Mouse (Mus musculus) embryo, embryonic 10 days (tissue): ENCODE data around the gene Ascc1.
"Not testable (repeated sequence)": the region's sequence is repeated elsewhere in the genome, so short reads cannot be mapped to it uniquely, and the experiment has no call there.

ENCODE experiments used
- DNase-seq: peaks from one replicate; pipeline ENCODE4 v3.0.0-alpha.2; 2015; ENCODE audit warnings: low spot score

Ascc1 gene

DNA sequence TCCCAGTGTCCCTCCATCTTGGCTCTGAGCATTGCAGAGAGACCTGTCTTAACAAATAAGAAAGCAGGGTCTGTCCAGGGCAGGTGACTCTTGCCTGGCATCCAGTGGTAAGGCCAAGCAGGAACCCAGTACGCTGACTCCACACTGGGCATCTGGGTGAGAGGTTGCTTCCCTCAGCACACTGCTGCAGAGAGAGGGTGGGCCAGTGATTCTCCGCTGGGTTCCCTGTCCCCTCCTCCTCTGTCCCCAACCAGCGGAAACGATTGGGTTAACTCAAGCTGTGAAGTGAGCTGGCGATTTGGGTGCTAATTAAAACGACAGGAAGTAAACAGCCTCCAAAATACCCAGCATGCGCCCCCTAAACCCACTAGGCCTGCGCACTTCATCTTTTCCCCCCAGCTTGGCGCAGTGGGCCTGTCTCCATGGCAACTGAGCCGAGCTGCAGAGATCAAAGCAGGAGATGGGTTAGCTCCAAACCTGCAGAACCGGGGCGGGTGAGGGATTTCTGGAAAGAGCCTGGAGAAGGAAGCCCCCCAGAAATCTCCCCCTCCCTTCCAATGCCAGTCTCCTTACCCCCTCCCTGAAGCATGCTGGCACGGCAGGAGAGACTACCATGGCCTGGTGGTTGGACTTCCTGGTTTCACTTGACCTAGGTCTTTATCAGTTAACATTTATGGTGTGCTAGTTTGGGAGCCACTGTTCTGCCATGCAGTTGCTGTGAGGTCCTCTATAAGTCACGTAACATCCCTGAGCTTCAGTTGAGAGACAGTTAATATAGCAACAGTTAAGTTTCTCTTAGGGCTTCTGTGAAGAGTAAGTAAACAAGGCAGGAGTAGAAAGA, 113.0 kb downstream of the Ascc1 start:
- peak; percentile 71 for DNase-seq

DNA sequence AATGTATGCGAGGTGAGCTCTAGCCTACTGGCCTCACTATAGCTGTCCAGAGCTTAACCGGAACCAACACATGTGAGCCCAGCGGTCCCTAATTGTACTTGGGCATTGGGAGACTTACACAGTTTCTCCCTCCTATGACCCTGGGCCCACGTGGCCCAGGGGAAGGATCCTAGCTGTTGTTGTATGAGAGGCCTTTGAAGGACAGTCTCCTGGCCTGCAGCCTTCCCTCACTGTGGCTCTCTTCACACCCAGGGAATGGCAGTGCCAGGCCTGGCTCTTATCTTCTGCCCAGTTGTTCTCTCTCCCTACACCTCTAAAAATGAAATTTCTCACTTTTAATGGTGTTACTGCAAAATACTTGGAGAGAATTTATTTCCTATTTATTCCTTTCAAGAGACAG, 114.4 kb downstream of the Ascc1 start:
- DNase-seq = no peak

DNA sequence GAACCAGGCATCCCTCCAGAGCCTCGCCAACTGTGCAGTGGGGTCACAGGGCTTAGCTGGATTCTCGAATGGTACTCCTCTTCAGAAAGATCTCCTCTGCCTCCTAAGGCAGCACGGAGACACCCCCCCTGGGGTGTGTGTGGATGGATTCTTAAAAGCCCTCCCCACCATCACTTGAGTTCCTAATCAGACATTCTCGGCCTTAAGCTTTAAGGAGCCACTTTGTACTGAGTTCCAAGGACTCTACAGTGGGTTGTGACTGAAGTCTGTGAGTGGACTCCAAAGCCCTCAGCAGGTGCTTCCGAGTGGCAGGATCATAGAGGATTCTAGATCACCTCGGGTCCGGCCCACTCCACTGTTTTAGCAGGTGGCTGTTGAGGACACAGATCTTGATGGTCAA, 115.9 kb downstream of the Ascc1 start:
- DNase-seq = no peak

DNA sequence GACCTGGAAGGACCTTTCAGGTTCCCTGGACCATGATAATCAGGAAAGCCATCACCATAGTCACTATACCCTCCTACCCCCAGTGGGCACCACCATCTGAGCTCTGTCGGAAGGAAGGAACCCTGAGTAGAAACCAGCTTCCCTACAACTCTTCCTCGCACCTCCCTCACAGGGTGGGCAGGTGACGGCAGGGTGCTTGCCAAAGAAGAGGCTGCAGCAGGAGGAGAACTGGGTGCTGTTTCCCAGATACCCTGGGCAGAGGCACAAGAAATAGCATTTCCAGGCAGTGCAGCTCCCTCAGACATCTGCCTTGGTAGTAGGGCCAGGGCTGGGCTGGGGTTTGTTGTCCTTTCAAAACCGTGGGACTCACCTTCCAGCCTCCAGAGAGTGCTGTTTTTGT, 118.0 kb downstream of the Ascc1 start:
- no peak for DNase-seq

DNA sequence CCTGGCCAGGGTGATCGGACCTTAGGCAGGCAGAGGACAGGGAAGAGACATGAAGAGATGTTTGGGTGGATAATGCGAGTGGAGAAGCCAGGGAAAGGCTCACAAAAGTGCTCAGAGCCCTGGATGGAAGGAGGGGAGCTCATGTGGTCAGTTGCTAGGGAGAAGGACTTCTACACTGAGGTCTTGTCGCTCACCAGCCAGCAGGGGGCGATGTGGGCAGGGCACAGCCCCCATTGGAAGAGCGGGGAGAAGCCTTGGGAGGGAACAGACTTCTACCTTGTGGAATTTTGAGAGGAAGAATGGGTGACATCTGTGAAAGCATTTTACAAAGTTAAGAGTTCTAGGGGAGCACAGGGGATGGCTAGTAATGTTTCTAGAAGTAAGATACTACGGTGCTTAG, 121.5 kb downstream of the Ascc1 start:
- peak; percentile 53 for DNase-seq

DNA sequence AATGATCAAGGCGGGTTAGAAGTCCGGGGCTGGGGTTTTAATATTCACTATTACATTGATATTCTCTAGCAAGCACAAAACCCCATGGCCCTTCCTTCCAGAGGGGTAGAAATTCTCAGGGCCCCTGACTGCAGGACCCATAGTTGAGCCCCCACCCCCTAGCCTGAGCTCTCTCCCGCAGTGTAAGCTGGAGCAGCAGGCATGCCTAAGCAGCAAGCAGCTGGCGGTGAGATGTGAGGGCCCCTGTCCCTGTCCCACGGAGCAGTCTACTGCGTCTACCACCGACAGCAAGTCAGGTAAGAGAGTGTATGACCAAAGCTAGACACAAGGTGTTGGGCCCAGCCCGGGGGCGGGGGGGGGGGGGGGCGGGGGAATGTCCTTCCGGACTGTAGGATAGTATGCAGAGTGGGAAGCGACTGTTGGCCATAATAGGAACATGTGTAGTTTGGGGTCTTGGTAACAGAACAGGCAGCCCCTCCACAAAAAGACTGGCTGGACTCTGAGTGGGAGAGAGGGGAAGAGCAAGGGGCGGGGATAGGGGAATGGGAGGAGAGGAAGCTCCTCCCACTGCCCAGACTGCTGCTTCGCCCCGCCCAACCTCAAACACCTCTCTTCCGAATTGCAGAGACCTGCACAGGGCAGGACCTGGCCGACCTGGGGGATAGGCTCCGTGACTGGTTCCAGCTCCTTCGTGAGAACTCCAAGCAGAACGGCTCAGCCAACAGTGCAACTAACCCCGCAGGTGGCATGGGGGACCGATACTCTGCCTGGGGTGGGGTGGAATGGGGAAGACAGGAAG, 123.1 kb downstream of the Ascc1 start:
- peak; percentile 36 for DNase-seq

DNA sequence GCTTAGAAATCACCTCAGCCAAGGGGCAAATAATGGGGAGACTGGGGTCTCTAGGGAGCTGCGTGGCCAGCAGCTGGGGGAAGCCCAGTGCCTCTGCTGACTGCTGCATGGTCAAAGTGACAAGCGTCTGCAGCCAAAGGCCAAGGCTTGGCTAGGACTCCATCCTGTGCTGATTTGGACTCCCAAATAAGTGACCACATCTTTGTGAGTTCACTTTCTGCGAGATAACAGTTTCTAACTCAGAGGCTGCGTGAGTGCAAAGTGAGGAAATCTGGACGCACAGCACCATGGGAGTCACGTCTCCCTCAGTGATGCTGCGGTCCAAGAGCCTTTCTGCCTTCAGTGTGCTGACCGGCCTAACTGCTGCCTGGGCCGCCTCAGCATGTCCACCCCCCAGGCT, 125.7 kb downstream of the Ascc1 start:
- DNase-seq = no peak

DNA sequence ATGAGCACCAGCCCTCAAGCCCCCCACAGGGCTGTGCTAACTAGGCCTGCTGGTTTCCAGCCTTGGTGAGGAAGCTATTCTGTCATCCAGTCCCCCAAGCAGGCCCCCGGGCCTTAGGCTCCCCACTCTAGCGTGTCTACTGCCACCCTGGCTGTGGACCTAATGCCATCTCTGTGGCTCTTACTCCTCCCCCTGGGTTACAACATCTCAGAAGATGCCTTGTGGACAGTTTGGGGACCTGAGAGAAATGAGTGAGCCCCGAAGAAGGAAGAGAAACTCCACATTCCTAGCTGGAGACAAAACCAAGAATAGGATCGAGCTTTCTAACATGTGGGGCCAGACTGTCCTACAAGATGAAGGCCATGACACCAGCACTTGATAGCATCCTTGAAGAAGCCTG, 127.9 kb downstream of the Ascc1 start:
- DNase-seq = no peak

DNA sequence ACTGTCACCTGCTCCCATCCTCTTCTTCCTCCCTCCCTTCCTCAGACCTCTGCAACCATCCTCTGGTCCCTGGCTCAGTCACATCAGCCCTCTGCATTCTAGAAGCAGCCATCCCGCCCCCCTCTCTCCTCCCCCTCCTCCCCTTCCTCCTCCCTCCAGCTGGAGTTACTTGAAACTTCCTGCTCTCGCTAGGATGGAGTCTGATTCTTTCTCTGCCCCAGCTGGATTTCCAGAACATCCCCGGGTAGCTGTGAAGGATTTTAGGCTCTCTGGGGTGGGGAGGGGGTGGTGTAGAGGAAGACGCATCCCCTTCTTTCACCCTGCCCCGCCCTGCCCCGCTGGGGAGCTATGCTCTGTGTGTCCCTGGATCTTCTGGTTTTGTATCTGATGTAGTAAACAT, 130.9 kb downstream of the Ascc1 start:
- no peak for DNase-seq

DNA sequence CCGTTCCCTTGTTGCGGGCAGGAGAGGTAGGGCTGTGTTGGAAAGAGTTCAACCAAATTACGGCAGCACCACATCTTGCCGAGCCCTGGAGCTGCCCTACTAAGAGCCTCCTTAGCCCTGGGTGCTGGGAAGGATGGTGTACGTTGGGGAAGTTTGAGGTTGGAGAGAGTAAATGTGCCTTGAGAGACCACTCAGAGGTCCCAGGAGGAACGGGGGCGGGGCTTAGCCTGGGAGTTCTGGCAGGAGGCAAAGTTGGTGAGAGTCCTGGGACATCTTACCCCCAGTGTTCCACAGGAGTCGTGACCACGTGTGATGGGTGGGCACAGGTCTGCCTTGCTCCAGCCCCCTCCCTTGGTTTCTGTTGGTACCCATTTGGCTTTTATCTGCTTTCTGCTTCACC, 131.6 kb downstream of the Ascc1 start:
- no peak for DNase-seq

DNA sequence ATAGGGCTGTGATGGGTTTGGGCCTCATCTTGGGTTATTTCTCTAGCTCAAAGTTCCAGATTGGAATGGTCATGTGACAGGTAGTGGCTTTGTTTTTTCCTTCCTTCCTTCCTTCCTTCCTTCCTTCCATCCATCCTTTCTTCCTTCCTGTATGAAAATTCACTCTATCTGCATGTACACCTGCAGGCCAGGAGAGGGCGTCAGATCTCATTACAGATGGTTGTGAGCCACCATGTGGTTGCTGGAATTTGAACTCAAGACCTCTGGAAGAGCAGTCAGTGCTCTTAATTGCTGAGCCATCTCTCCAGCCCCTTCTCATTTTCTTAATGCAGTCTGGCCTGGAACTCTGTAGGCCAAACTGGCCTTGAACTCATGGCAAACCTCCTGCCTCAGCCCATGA, 133.4 kb downstream of the Ascc1 start:
- not testable (repeated sequence) for DNase-seq

DNA sequence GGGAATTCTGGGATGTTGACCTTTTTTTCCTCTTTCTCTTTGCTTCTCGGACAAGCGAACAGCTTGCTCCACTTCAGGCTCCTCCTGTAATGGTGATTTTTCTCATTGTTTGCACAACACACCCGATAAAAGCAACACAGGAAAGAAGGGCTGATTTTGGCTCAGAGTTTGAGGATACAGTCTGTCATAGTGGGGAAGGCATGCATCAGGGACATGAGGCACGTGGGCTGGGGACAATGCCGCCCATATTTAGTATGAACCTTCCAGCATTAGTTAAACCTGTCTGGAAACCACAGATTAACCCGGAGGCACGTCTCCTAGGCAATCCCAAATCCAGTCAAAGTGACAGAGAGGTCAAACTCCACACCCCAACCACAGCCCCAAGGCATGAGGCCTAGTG, 134.3 kb downstream of the Ascc1 start:
- no peak for DNase-seq

DNA sequence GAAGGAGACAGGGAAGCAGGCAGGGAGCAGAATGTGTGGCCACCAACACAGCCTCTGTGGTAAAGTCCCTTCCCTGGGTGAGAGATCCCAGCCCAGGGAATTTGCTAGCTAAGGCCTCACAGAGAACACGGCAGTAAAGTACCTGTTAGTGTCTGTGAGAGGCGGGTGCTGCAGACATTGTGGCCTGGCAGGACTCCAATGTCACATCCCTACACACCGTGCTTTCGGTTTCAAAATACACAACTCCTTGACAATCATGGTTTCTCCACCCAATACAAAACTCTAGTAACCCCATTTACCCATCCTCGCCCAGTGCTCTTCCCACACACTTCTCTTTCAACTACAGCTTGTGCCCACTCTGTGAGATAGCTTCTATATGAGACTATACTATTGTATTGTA, 136.1 kb downstream of the Ascc1 start:
- no peak for DNase-seq

DNA sequence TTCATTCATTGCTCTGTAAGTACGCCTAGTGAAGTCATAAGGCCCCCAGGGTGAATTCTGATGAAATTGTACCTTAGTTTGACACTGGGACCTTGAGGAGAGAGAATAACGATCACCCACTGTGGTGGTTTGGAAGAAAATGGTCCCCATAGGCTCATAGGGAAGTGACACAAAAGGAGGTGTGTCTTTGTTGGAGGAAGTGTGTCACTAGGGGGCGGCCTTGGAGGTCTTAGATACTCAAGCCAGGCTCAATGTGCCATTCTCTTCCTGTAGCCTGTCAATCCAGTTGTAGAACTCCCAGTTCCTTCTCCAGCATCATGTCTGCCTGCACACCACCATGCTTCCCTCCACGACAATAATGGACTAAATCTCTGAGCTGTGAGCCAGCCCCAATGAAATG, 138.1 kb downstream of the Ascc1 start:
- no peak for DNase-seq

DNA sequence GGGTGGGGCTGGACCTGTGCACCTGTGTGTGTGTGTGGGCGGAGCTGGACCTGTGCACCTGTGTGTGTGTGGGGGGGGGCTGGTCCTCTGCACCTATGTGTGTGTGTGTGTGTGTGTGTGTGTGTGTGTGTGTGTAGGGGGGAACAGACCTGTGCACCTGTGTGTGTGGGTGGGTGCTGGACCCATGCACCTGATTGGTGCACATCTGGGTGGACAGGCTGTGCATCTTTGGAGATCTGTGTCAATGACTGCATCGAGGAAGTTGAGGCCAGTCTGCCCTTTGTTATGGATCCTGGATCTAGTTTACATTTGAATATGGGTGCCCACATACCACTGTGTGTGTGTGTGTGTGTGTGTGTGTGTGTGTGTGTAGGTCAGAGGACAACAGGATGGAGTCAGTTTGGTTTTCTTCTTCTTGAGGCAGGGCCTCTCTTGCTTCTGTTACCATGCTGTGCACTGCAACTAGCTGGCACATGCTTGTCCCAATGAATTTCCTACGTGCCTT, 139.1 kb downstream of the Ascc1 start:
- no peak for DNase-seq

DNA sequence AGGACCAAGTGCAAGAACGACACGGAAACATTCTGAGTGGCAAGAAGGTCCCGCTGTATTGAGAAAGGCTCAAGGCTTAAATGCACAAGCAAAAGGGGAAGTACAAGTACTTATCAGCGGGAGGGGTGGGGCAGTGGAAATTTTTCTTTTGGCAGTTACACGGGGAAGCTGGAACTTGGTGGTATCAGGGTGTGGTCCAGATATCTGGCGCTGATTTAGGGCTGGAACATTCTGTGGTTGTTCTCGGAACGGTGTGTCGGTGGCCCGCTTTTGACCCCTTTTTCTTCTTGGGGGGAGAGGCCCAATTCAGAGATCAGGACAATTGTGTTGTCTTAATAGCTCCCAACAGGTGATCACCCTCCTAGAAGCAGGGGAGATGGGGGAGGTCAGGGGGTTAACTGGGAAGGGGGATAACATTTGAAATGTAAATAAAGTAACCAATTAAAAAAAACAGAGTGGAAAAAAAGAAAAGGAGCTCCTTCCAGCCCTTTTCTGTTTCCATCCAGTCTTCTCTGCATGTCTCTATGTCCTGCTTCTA, 145.0 kb downstream of the Ascc1 start:
- not testable (repeated sequence) for DNase-seq

DNA sequence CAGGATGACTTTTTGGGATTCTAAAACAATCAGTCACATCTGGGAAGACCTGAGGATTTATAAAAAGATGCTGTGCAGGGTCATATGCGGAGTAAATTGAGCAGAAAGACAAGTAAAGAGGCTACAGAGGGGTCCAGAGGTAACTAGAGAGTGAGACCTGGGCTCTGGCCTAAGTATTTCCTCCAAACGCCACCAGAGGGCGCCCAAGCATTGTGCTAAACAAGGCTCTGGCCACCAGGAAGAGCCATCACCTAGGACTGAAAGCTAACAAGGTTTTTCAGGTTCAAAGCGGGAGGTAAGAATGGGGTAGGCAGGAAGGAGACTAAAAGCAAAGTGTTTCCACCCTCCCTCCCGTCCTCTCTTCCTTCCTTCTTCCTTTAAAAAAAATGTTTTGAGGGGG, 145.5 kb downstream of the Ascc1 start:
- DNase-seq = peak; percentile 84
